Mouse (Mus musculus) left cerebral cortex, adult 2 months (tissue): ENCODE data around the gene Gbp7. TPM values are rescaled to one million over a fixed set of nuclear protein-coding genes. Genes with fewer than 3 reads are reported as not detected.

Source experiments
- DNase-seq, 2 experiments: peaks; one replicate each; pipeline ENCODE4 v3.0.0; 2021 to 2022; ENCODE audit warnings: low spot score in 2 of 2, mixed read lengths in 1 of 2; ENCODE audit errors: extremely low spot score in 1 of 2
- H3K27ac ChIP-seq: fragments of 200-600 bp; 2 replicates; pipeline ENCODE4 v1.8.1; 2022
- H3K4me3 ChIP-seq: fragments of 200-600 bp; 2 replicates; pipeline ENCODE4 v1.8.1; 2022
- CTCF ChIP-seq: fragments of 200-600 bp; IDR thresholded peaks from 2 replicates; pipeline ENCODE4 v1.8.1; 2022; ENCODE audit warnings: antibody characterized with exemption, mild to moderate bottlenecking, moderate library complexity
- intact Hi-C: fragments of 180-260 bp; cut with DNase I; formaldehyde crosslinking; loops from one replicate; pipeline ENCODE4 v1.15.1; 2025
- total RNA-seq, 2 experiments: library from RNA; stranded (reverse); gene quantifications; 2 replicates each; pipeline ENCODE4 v1.2.3; 2021

Gene Gbp7
- total RNA-seq, 2 experiments from 2014 or later, result 2.3 to 3.4 TPM

GRCm38 (mm10) chr3:142570738-142571137 is 40.6 kb downstream of the Gbp7 start:
- intact Hi-C loops, result no loop called here
- Histone ChIP-seq H3K4me3 (no peak overlapping the region), H3K27ac (no peak overlapping the region)
- no peak for DNase-seq
- no peak for TF ChIP-seq CTCF

GRCm38 (mm10) chr3:142577108-142577507 is 47.0 kb downstream of the Gbp7 start:
- H3K4me3 ChIP-seq, result no peak overlapping the region
- TF ChIP-seq CTCF, result no peak
- intact Hi-C loops, result no loop called here
- DNase-seq, result no peak
- no peak overlapping the region for H3K27ac ChIP-seq

- intact Hi-C loops, result no loop called here
- Histone ChIP-seq H3K4me3 (no peak overlapping the region), H3K27ac (no peak overlapping the region)
- DNase-seq, result no peak
- no peak for TF ChIP-seq CTCF
Observed at GRCm38 (mm10) chr3:142578342-142578741, 48.2 kb downstream of the Gbp7 start.

GRCm38 (mm10) chr3:142583067-142583466 is 52.9 kb downstream of the Gbp7 start:
- no peak for DNase-seq
- TF ChIP-seq CTCF, result no peak
- Histone ChIP-seq H3K4me3 (no peak overlapping the region), H3K27ac (no peak overlapping the region)
- intact Hi-C loops, result no loop called here

GRCm38 (mm10) chr3:142587386-142587785 is 57.2 kb downstream of the Gbp7 start:
- intact Hi-C loops, result no loop called here
- no peak overlapping the region for H3K27ac ChIP-seq
- no peak overlapping the region for H3K4me3 ChIP-seq
- DNase-seq, result no peak
- no peak for TF ChIP-seq CTCF

- TF ChIP-seq CTCF, result no peak
- intact Hi-C loops, result no loop called here
- H3K4me3 ChIP-seq, result no peak overlapping the region
- no peak overlapping the region for H3K27ac ChIP-seq
- DNase-seq, result no peak
Observed at GRCm38 (mm10) chr3:142588888-142589287, 58.7 kb downstream of the Gbp7 start.

GRCm38 (mm10) chr3:142590431-142591067 is 60.4 kb downstream of the Gbp7 start:
- no peak for TF ChIP-seq CTCF
- intact Hi-C loops, result no loop called here
- no peak for DNase-seq
- H3K4me3 ChIP-seq, result no peak overlapping the region
- no peak overlapping the region for H3K27ac ChIP-seq

GRCm38 (mm10) chr3:142594547-142594946 is 64.4 kb downstream of the Gbp7 start, which contains the start of gene Gbp2b:
Gene Gbp2b (plus strand): TSS chr3:142594847.
- DNase-seq, result no peak
- intact Hi-C loops, result no loop called here
- no peak within 1 kb of the TSS for H3K4me3 ChIP-seq
- TF ChIP-seq CTCF, result no peak
- no peak within 1 kb of the TSS for H3K27ac ChIP-seq

- intact Hi-C loops, result no loop called here
- DNase-seq, result no peak
- no peak for TF ChIP-seq CTCF
- no peak overlapping the region for H3K27ac ChIP-seq
- no peak overlapping the region for H3K4me3 ChIP-seq
Observed at GRCm38 (mm10) chr3:142597923-142598322, 67.8 kb downstream of the Gbp7 start.

Other genes with a start within 250 kb of the Gbp7 start
- gene Pdlim5, start 134.6 kb upstream of the Gbp7 start, total RNA-seq, result 10 to 100 TPM; 21.3 to 23.4 TPM
- gene Gbp5, start 36.4 kb upstream of the Gbp7 start, total RNA-seq, result 1 to 10 TPM; 1.6 to 2.0 TPM
- 1 to 10 TPM; 3.2 to 5.1 TPM for gene Gbp3, start 29.7 kb downstream of the Gbp7 start, total RNA-seq
- not detected for gene Gbp2b, start 64.5 kb downstream of the Gbp7 start, total RNA-seq
- 1 to 10 TPM; 1.3 to 1.7 TPM for gene Gbp2, start 90.3 kb downstream of the Gbp7 start, total RNA-seq
- 1 to 10 TPM; 5.1 to 7.6 TPM for gene Kyat3, start 170.7 kb downstream of the Gbp7 start, total RNA-seq
- gene Gtf2b, start 234.7 kb downstream of the Gbp7 start, total RNA-seq, result 10 to 100 TPM; 41.6 to 45.6 TPM